Mouse (Mus musculus) liver, embryonic 14.5 days (tissue): ENCODE data around the gene Acsl5. TPM values are rescaled to one million over a fixed set of nuclear protein-coding genes. Genes with fewer than 3 reads are reported as not detected.
A peak's percentile ranks its signal among the peaks of the same experiment; 100 is the strongest.

Experiments
- ATAC-seq: fragments of 200-750 bp; cut with Nextera tagmentation; 2 replicates; pipeline ENCODE4 v1.8.0; 2017; ENCODE audit warnings: moderate number of reproducible peaks, mild to moderate bottlenecking, moderate library complexity; ENCODE audit not compliant: insufficient read depth
- DNase-seq, 3 experiments: peaks; one replicate each; pipeline ENCODE4 v3.0.0-alpha.2; 2012 to 2013; ENCODE audit warnings: low read depth in 3 of 3, low spot score in 3 of 3
- H3K27ac ChIP-seq: fragments of 300-500 bp; sonication (generic); 2 replicates; pipeline ENCODE4 v1.5.1; 2014; ENCODE audit warnings: moderate library complexity, mild to moderate bottlenecking, control low read depth, inconsistent platforms
- H3K27me3 ChIP-seq: fragments of 300-500 bp; sonication (generic); 2 replicates; pipeline ENCODE4 v1.6.1; 2014; ENCODE audit warnings: mild to moderate bottlenecking, low read length, moderate library complexity; ENCODE audit not compliant: control insufficient read depth, insufficient read depth
- H3K36me3 ChIP-seq: fragments of 300-500 bp; sonication (generic); replicated peaks from 2 replicates; pipeline ENCODE4 v1.6.1; 2014; ENCODE audit warnings: low read depth; ENCODE audit not compliant: control insufficient read depth, insufficient read depth
- H3K4me1 ChIP-seq, 2 experiments: fragments of 200-500 bp in 1 of 2; fragments of 300-500 bp in 1 of 2; sonication (generic) in 1 of 2; replicated peaks; 2 replicates each; pipeline ENCODE4 v1.6.1; 2012 to 2014; ENCODE audit warnings: antibody characterized with exemption in 1 of 2, inconsistent platforms in 1 of 2, low read length in 1 of 2; ENCODE audit not compliant: control insufficient read depth in 2 of 2, insufficient read depth in 2 of 2
- H3K4me2 ChIP-seq: fragments of 300-500 bp; sonication (generic); 2 replicates; pipeline ENCODE4 v1.6.1; 2014; ENCODE audit warnings: low read depth, mild to moderate bottlenecking, control low read depth, moderate library complexity
- H3K4me3 ChIP-seq, 2 experiments: fragments of 200-500 bp in 1 of 2; fragments of 300-500 bp in 1 of 2; sonication (generic) in 1 of 2; 2 replicates each; pipeline ENCODE4 v1.5.1; 2012 to 2014; ENCODE audit warnings: low read depth in 2 of 2, low read length in 2 of 2, mild to moderate bottlenecking in 2 of 2, control low read depth in 1 of 2, inconsistent platforms in 1 of 2, moderate library complexity in 1 of 2; ENCODE audit not compliant: insufficient read depth in 1 of 2
- H3K9ac ChIP-seq: fragments of 300-500 bp; sonication (generic); replicated peaks from 2 replicates; pipeline ENCODE4 v1.6.1; 2014; ENCODE audit warnings: mild to moderate bottlenecking, control low read depth, moderate library complexity
- H3K9me3 ChIP-seq: fragments of 300-500 bp; sonication (generic); 2 replicates; pipeline ENCODE4 v1.6.1; 2016; ENCODE audit warnings: low read length, mixed read lengths; ENCODE audit not compliant: control insufficient read depth
- CTCF ChIP-seq: IDR thresholded peaks from 2 replicates; pipeline ENCODE4 v1.5.1; 2016; ENCODE audit warnings: antibody characterized with exemption, low read depth, control low read depth
- EP300 ChIP-seq: IDR thresholded peaks from 2 replicates; pipeline ENCODE4 v1.6.1; 2016; ENCODE audit warnings: antibody characterized with exemption, low read depth
- WGBS: fragments of 180-500 bp; shearing (Covaris S2); extraction: QIAGEN DNeasy Blood & Tissue Kit; methylation state at CpG from one replicate; pipeline ENCODE4 v1.1.7; 2014; ENCODE audit not compliant: insufficient replicate concordance; 5-methylcytosine and 5-hydroxymethylcytosine counted together
- polyA plus RNA-seq, 2 experiments: library from polyadenylated mRNA; depleted of rRNA in 1 of 2; stranded (reverse) in 1 of 2; unstranded in 1 of 2; fragments of >200 nt; fragmentation: Nextera tagmentation in 1 of 2; extraction: Ambion mirVana in 1 of 2; gene quantifications; 2 replicates each; pipeline versions ENCODE4 v1.2.1 to v1.2.3; 2012 to 2014

The Acsl5 gene
- polyA plus RNA-seq, 2 experiments, result 50.3 to 117 TPM

DNA sequence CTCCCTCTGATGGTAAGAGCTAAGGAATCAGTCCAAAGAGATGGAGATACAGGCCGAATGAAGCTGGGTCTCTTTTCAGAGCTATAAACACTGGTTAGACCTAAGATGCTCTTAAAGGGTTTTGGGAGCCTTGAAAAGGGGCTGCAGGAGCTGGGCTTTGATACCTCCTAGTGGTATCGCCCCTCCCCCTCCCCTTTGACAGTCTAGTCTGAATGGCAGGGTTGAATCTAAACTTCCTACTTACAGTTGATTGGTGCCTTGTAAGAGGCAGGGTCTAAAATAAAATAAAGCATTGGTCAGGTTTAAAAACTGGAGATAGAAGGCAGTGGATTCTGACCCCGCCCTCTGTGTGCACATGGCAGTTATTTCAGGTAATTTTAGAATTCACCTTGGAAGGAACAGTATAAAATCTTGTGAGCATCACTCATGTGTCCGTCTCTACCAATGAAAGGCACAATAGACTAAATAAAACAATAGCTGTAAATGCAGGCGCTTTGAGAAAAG lies 2.8 kb downstream of the Acsl5 start:
- H3K9ac ChIP-seq, result peak overlapping the region; percentile 86
- peaks cover 40 to 45% of the 10 kb centered on the region in 2 experiments for H3K4me1 ChIP-seq
- DNase-seq (peak in 2 of 3 experiments; percentile 53 to 64), ATAC-seq (peak; percentile 70)
- peak overlapping the region; percentile 72 for H3K4me2 ChIP-seq
- peak overlapping the region; percentile 80 for H3K27ac ChIP-seq
- TF ChIP-seq CTCF, result no peak
- no peak; the same call in 1 of the 2 replicates for TF ChIP-seq EP300
- H3K4me3 ChIP-seq, result peak overlapping the region; percentile 73 to 93
- no peaks in the 10 kb centered on the region for H3K27me3 ChIP-seq
- H3K9me3 ChIP-seq, result no peaks in the 10 kb centered on the region
- 0 out of 2 replicates have a peak, but pooled peaks cover under 1% of the 10 kb centered on the region for H3K36me3 ChIP-seq
- WGBS, result 4% methylated on average over 5 of the region's 5 CpGs

DNA sequence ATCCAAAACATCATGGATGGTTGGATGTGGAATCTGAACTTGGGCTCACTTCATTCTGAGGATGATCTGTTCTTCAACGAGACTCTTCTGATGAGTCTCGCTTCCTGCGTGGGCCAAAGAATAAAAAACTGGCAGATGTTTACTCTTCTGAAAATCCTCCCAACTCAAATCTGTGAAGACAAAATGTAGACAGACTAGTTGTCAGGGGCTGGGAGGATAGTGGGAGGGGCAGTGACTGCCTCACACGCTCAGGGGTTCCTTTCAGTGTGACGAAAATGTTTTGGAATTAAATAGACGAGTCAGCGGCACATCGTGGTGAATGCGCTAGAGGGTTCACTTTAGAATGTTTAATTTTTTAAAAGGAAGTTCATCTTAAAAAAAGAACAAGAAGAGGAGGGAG lies 4.4 kb downstream of the Acsl5 start:
- Histone ChIP-seq H3K9me3 (no peaks in the 10 kb centered on the region), H3K27me3 (no peaks in the 10 kb centered on the region), H3K4me1 (peaks cover 52% of the 10 kb centered on the region in 2 experiments), H3K4me3 (no peak overlapping the region), H3K27ac (no peak overlapping the region), H3K36me3 (0 out of 2 replicates have a peak, but pooled peaks cover 3% of the 10 kb centered on the region), H3K4me2 (peak overlapping the region; percentile 30), H3K9ac (no peak overlapping the region)
- ATAC-seq (no peak), DNase-seq (no peak)
- TF ChIP-seq CTCF, result no peak
- TF ChIP-seq EP300, result no peak
- 69% methylated on average over 9 of the region's 9 CpGs for WGBS

DNA sequence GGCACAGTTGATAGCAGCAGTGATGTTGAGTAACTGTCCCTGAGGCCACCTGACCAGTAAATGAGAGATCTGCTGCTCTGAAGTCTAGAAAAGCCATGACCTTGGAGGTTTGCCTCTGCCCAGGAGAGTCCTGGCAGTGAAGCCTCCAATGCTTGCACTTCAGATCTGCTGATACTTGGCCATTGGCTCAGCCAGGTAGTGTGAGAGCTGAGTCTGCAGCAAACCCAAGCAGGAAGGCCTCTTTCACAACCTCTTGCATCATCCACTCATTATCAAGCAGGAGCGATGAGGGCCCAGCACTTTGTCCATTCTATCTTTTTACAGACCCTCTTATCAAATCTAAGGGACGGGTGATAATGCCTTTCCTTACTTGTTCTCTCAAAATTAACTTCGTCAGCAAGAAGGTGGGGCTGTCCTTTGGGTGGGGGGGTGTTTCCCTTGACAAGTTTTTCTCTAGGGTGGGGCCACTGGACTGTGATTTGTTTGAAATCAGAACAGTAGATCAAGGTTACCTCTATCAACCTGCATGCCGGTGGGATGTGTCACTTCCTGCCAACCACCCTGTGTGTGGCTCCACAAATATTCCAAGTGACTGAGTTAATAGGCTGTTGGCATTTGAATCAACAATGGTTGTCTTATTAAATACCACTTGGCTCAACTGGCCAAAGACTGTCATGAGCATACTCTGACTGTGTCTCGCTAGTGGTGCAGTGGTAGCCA lies 6.1 kb downstream of the Acsl5 start:
- H3K4me2 ChIP-seq, result peak overlapping the region; percentile 24
- H3K27ac ChIP-seq, result peak overlapping the region; percentile 37
- 22% methylated on average over 5 of the region's 5 CpGs for WGBS
- H3K9ac ChIP-seq, result no peak overlapping the region
- no peak for TF ChIP-seq CTCF
- 0 out of 2 replicates have a peak, but pooled peaks have one; percentile 15 for TF ChIP-seq EP300
- peaks cover 7% of the 10 kb centered on the region; the same call in 1 of the 2 replicates for H3K36me3 ChIP-seq
- DNase-seq (no peak), ATAC-seq (no peak)
- no peaks in the 10 kb centered on the region for H3K27me3 ChIP-seq
- H3K4me1 ChIP-seq, result peaks cover 49% of the 10 kb centered on the region in 2 experiments
- H3K9me3 ChIP-seq, result no peaks in the 10 kb centered on the region
- H3K4me3 ChIP-seq, result no peak overlapping the region

DNA sequence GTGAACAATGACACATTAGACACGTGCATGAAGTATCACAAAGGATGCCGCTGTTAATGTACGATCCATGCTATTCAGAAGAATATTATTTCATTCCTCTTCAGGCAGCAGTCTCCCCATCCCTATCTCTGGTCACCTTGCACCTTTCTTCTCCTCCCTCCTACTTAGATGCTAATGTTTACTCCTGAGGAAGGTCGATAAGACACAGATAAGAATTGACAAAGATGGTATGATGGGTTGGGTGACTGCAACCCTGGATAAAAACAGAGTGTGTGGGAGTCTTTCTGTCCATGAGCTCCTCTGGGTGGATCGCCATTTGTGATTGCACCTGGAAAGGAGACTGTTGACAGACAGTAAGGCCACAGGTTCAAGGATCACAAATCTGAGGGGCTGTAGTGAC lies 6.8 kb downstream of the Acsl5 start:
- TF ChIP-seq CTCF (no peak), EP300 (peak; percentile 79)
- H3K36me3 ChIP-seq, result peaks cover 7% of the 10 kb centered on the region; the same call in 1 of the 2 replicates
- H3K4me2 ChIP-seq, result peak overlapping the region; percentile 19
- H3K27me3 ChIP-seq, result no peaks in the 10 kb centered on the region
- WGBS, result 46% methylated on average over 5 of the region's 5 CpGs
- DNase-seq, result no peak
- no peak overlapping the region for H3K27ac ChIP-seq
- peaks cover 49% of the 10 kb centered on the region in 2 experiments for H3K4me1 ChIP-seq
- no peak overlapping the region for H3K4me3 ChIP-seq
- no peak for ATAC-seq
- no peaks in the 10 kb centered on the region for H3K9me3 ChIP-seq
- no peak overlapping the region for H3K9ac ChIP-seq

DNA sequence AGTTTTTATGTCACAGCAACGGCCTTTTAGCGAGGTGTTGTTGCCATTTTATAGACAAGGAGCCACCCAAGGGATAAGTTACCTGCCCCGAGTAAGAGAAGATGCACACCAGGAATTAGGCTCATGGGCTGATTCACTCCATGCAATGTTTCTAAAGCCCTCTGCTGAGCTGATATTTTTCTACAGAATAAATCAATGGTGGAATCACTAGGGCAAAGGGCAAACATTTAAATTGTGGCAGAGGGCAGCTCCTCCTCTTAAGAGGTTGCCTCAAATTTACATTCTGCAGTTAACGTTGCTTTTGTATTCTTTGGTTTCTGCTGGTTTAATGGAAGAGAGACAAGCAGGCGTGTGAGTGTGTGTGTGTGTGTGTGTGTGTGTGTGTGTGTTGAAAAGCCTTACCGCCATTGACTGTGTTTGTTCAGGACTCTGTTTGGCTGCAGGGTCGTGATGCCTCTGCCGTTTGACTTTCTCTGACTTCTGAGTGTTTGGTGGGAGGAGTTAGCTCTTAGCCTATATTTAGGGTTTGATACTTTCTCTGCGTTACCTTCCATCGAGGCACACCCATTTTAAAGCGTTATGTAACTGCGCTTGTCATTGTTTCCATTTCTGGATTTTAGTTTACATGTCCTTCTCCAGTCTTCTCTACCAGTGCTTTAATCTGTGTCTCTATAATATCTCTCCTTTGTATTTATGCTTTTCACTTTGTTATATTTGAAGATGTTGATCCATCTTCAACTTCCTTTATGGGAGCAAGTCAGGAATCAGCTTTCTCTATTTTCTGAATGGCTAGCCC lies 8.8 kb downstream of the Acsl5 start:
- no peak overlapping the region for H3K9ac ChIP-seq
- H3K4me2 ChIP-seq, result peak overlapping the region; percentile 6
- peaks cover 7% of the 10 kb centered on the region; the same call in 1 of the 2 replicates for H3K36me3 ChIP-seq
- DNase-seq (no peak), ATAC-seq (no peak; the same call in 1 of the 2 replicates)
- no peaks in the 10 kb centered on the region for H3K9me3 ChIP-seq
- H3K27ac ChIP-seq, result no peak overlapping the region; the same call in 1 of the 2 replicates
- peaks cover 41 to 51% of the 10 kb centered on the region in 2 experiments for H3K4me1 ChIP-seq
- 61% methylated on average over 12 of the region's 12 CpGs for whole genome bisulfite sequencing
- no peak overlapping the region for H3K4me3 ChIP-seq
- no peak for TF ChIP-seq CTCF
- TF ChIP-seq EP300, result no peak
- H3K27me3 ChIP-seq, result no peaks in the 10 kb centered on the region
